Mouse (Mus musculus) frontal cortex, postnatal 25 days (tissue): ENCODE measurements at regions not wholly inside any gene's neighbourhood (a gene's known extent, or its start where the extent isn't known, plus 50 kb on each side); places are given as distances from the start of the nearest gene placed in this dataset.
"Not testable (repeated sequence)": the region's sequence is repeated elsewhere in the genome, so short reads cannot be mapped to it uniquely, and the experiment has no call there.

Experiments used
- DNase-seq, 2 experiments: peaks; one replicate each; pipeline ENCODE4 v3.0.0; 2022; ENCODE audit warnings: low spot score in 2 of 2

DNA sequence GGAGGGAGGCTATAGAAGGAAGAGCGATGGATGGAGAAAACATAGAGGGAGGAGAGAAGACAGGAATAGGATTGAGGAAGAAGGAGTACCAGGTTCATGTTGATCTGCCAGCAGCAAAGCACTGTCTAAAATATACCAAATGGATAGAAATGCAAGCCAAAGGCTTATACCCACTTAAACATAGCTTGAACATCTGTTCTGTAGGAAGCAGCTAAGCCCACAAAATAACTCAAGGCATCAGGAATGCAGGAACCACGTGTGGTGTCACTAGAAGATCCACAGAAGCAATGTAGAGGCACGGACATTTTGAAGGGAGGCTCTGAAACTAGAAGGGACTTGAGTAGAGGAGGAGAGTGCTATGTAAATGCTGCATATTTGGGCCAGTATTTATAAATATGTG lies 78.9 kb downstream of the Smgc start:
- no peak for DNase-seq

GRCm38 (mm10) chr15:91917877-91918276 lies 79.8 kb downstream of the Smgc start:
- no peak for DNase-seq

DNA sequence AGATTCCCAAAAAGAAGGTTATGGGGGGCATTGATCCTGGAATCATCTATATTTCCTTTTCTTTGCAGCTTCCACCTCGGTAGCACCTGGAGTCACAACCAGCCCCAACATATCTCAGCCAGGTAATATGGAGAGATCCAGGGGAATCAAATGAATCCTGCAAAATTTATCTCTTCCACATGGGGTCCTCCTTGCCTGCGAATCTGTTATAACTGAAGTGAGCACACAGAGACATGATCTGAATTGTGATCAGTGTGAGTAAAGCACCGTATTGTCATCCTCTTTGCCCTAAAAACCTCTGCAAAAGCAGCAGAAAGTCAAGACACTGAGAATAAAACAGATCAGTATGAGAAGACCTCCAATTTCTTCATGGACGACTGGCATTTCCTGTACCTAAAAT lies 86.5 kb downstream of the Smgc start:
- DNase-seq = no peak

GRCm38 (mm10) chr15:91927492-91927891 lies 89.4 kb downstream of the Smgc start:
- no peak for DNase-seq

GRCm38 (mm10) chr15:91928511-91928910 lies 90.4 kb downstream of the Smgc start:
- no peak for DNase-seq

- DNase-seq = no peak
Measured at GRCm38 (mm10) chr15:91957273-91957672, 93.7 kb upstream of the Cntn1 start.

DNA sequence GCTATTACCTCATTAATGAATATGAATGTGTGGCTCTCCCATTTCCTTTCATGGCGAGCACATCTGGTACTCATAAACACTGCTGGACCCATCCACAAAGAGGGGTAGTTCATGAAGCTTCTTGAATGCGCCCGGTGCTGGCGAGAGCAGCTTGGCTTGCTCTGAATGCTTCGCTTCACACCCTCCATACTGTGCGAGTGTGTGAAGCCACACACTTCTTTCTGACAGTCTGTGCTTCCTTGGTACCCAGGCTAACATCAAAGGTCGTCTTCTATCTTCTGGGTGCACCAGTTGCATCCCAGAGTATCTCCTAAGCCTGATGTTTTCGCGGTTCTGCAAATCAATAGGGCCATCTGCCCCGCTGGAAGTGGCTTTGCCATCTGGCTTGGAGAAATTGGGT lies 85.8 kb upstream of the Cntn1 start:
- DNase-seq = no peak

GRCm38 (mm10) chr15:91969378-91969777 lies 81.6 kb upstream of the Cntn1 start:
- peak; percentile 66 to 67 for DNase-seq

DNA sequence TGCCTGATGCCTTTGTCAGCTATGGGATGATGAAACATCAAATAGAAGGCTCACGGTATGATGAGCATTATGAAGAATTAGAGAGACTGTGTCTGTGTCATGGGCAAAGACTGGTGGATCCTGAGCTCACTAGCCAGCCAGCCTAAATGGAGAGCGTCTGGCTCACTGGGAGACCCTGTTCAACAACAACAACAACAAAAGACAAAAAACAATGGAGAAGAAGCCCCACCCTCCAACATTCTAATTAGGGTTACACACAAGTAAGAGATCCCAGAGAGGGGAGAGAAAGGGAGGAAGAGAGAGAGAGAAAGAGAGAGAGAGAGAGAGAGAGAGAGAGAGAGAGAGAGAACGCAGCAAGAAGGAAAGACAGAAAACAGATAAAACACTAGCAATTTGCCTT lies 79.6 kb upstream of the Cntn1 start:
- no peak for DNase-seq

DNA sequence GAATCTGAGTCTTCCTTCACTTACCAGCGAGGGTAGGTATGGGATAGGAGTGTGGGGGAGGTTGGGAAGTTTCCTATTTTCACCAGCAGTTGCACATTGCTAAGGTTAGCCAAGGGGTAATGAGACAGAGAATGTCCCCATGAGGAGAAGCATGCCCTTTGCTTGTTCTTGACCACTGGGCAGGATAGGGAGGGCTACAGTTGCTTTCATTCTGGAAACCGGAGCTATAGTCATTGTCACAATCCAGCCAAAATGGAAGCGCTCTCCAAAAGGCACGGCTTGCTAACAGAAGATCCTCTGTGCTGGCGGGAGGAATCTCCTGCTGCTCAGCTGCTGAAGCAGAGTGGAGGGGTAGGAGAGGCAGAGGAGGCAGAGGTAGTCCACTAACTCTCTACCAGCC lies 79.1 kb upstream of the Cntn1 start:
- DNase-seq = no peak

GRCm38 (mm10) chr15:91975606-91976005 lies 75.4 kb upstream of the Cntn1 start:
- DNase-seq = no peak

- DNase-seq = not testable (repeated sequence)
Measured at GRCm38 (mm10) chr15:91983186-91983585, 67.8 kb upstream of the Cntn1 start.

GRCm38 (mm10) chr15:92000086-92000485 lies 50.9 kb upstream of the Cntn1 start:
- DNase-seq = no peak
